Mouse (Mus musculus): ENCODE measurements at regions not wholly inside any gene's neighbourhood (a gene's known extent, or its start where the extent isn't known, plus 50 kb on each side); places are given as distances from the start of the nearest gene placed in this dataset.
A peak's percentile ranks its signal among the peaks of the same experiment; 100 is the strongest.

GRCm38 (mm10) chr2:57847707-57848106, 150.0 kb upstream of the Galnt5 start:
- no peak overlapping the region for H3K27ac ChIP-seq (replicated peaks)
- 35% methylated on average over 4 of the region's 4 CpGs for WGBS
- H3K9me3 ChIP-seq (replicated peaks), result no peaks in the 10 kb centered on the region
- H3K4me2 ChIP-seq, result no peak overlapping the region
- H3K36me3 ChIP-seq, result no peaks in the 10 kb centered on the region
- no peak for ATAC-seq (ENCODE audit: low FRiP score)
- H3K4me1 ChIP-seq, result 0 out of 2 replicates have a peak, but pooled peaks cover 5% of the 10 kb centered on the region
- no peaks in the 10 kb centered on the region for H3K27me3 ChIP-seq (replicated peaks)
- H3K9ac ChIP-seq (replicated peaks), result no peak overlapping the region
- no peak overlapping the region for H3K4me3 ChIP-seq (replicated peaks)

- H3K4me1 ChIP-seq, result 0 out of 2 replicates have a peak, but pooled peaks cover 5% of the 10 kb centered on the region
- no peak overlapping the region for H3K9ac ChIP-seq (replicated peaks)
- no peaks in the 10 kb centered on the region for H3K27me3 ChIP-seq (replicated peaks)
- H3K27ac ChIP-seq (replicated peaks), result no peak overlapping the region
- no peaks in the 10 kb centered on the region for H3K36me3 ChIP-seq
- H3K4me3 ChIP-seq (replicated peaks), result no peak overlapping the region
- WGBS, result 37% methylated on average over 4 of the region's 4 CpGs
- no peaks in the 10 kb centered on the region for H3K9me3 ChIP-seq (replicated peaks)
- no peak overlapping the region for H3K4me2 ChIP-seq
- no peak for ATAC-seq (ENCODE audit: low FRiP score)
These were observed 148.2 kb upstream of the Galnt5 start for GRCm38 (mm10) chr2:57849338-57850057.

- no peak overlapping the region for H3K27ac ChIP-seq (replicated peaks)
- no peak for ATAC-seq (ENCODE audit: low FRiP score)
- WGBS, result 34% methylated on average over 5 of the region's 5 CpGs
These were observed 147.7 kb upstream of the Galnt5 start for GRCm38 (mm10) chr2:57850058-57850400.

GRCm38 (mm10) chr2:57856524-57857107, 141.1 kb upstream of the Galnt5 start:
- no peak overlapping the region for H3K4me3 ChIP-seq (replicated peaks)
- H3K36me3 ChIP-seq, result no peaks in the 10 kb centered on the region
- no peaks in the 10 kb centered on the region for H3K27me3 ChIP-seq (replicated peaks)
- H3K27ac ChIP-seq (replicated peaks), result no peak overlapping the region
- no peak overlapping the region for H3K9ac ChIP-seq (replicated peaks)
- H3K9me3 ChIP-seq (replicated peaks), result no peaks in the 10 kb centered on the region
- WGBS, result 60% methylated on average over 14 of the region's 14 CpGs
- H3K4me2 ChIP-seq, result no peak overlapping the region
- no peaks in the 10 kb centered on the region for H3K4me1 ChIP-seq
- peak; percentile 24; the same call in 1 of the 2 replicates for ATAC-seq (ENCODE audit: low FRiP score)

More at GRCm38 (mm10) chr2:57850058-57850400, 147.7 kb upstream of the Galnt5 start:
- Histone ChIP-seq H3K36me3 (no peaks in the 10 kb centered on the region), H3K4me3 (replicated peaks) (no peak overlapping the region), H3K4me2 (no peak overlapping the region), H3K9ac (replicated peaks) (no peak overlapping the region), H3K4me1 (0 out of 2 replicates have a peak, but pooled peaks cover 5% of the 10 kb centered on the region), H3K27me3 (replicated peaks) (no peaks in the 10 kb centered on the region), H3K9me3 (replicated peaks) (no peaks in the 10 kb centered on the region)

- Histone ChIP-seq H3K27me3 (replicated peaks) (no peaks in the 10 kb centered on the region), H3K9me3 (replicated peaks) (no peaks in the 10 kb centered on the region), H3K27ac (replicated peaks) (no peak overlapping the region), H3K4me2 (no peak overlapping the region), H3K4me3 (replicated peaks) (no peak overlapping the region), H3K9ac (replicated peaks) (no peak overlapping the region), H3K4me1 (no peaks in the 10 kb centered on the region), H3K36me3 (no peaks in the 10 kb centered on the region)
- no peak for ATAC-seq (ENCODE audit: low FRiP score)
- 70% methylated on average over 1 of the region's 1 CpGs for WGBS
These were observed 132.4 kb upstream of the Galnt5 start for GRCm38 (mm10) chr2:57865289-57865688.

- 78% methylated on average over 2 of the region's 2 CpGs for WGBS
- H3K27ac ChIP-seq (replicated peaks), result no peak overlapping the region
- no peak overlapping the region for H3K9ac ChIP-seq (replicated peaks)
- no peaks in the 10 kb centered on the region for H3K27me3 ChIP-seq (replicated peaks)
- H3K36me3 ChIP-seq, result no peaks in the 10 kb centered on the region
- H3K4me2 ChIP-seq, result no peak overlapping the region
- no peak for ATAC-seq (ENCODE audit: low FRiP score)
- no peak overlapping the region for H3K4me3 ChIP-seq (replicated peaks)
- no peaks in the 10 kb centered on the region for H3K4me1 ChIP-seq
- no peaks in the 10 kb centered on the region for H3K9me3 ChIP-seq (replicated peaks)
These were observed 129.6 kb upstream of the Galnt5 start for GRCm38 (mm10) chr2:57868046-57868445.

GRCm38 (mm10) chr2:57900168-57900567, 97.5 kb upstream of the Galnt5 start:
- no peak overlapping the region for H3K4me3 ChIP-seq (replicated peaks)
- no peaks in the 10 kb centered on the region for H3K9me3 ChIP-seq (replicated peaks)
- H3K36me3 ChIP-seq, result no peaks in the 10 kb centered on the region
- no peak for ATAC-seq (ENCODE audit: low FRiP score)
- no peak overlapping the region for H3K27ac ChIP-seq (replicated peaks)
- no peak overlapping the region for H3K4me2 ChIP-seq
- H3K27me3 ChIP-seq (replicated peaks), result no peaks in the 10 kb centered on the region
- no peak overlapping the region for H3K9ac ChIP-seq (replicated peaks)
- no peaks in the 10 kb centered on the region for H3K4me1 ChIP-seq
- 89% methylated on average over 7 of the region's 7 CpGs for WGBS

- Histone ChIP-seq H3K4me3 (replicated peaks) (no peak overlapping the region), H3K27ac (replicated peaks) (no peak overlapping the region), H3K27me3 (replicated peaks) (no peaks in the 10 kb centered on the region), H3K9me3 (replicated peaks) (no peaks in the 10 kb centered on the region), H3K36me3 (no peaks in the 10 kb centered on the region), H3K4me2 (no peak overlapping the region), H3K4me1 (no peaks in the 10 kb centered on the region), H3K9ac (replicated peaks) (no peak overlapping the region)
- WGBS, result 79% methylated on average over 9 of the region's 9 CpGs
- ATAC-seq (ENCODE audit: low FRiP score), result no peak
These were observed 97.0 kb upstream of the Galnt5 start for GRCm38 (mm10) chr2:57900580-57901247.

GRCm38 (mm10) chr2:57905184-57905583, 92.5 kb upstream of the Galnt5 start:
- no peaks in the 10 kb centered on the region for H3K9me3 ChIP-seq (replicated peaks)
- 92% methylated on average over 2 of the region's 2 CpGs for WGBS
- H3K4me1 ChIP-seq, result no peaks in the 10 kb centered on the region
- no peaks in the 10 kb centered on the region for H3K36me3 ChIP-seq
- no peak for ATAC-seq (ENCODE audit: low FRiP score)
- no peak overlapping the region for H3K27ac ChIP-seq (replicated peaks)
- H3K4me2 ChIP-seq, result no peak overlapping the region
- no peak overlapping the region for H3K4me3 ChIP-seq (replicated peaks)
- no peaks in the 10 kb centered on the region for H3K27me3 ChIP-seq (replicated peaks)
- H3K9ac ChIP-seq (replicated peaks), result no peak overlapping the region

- H3K9ac ChIP-seq (replicated peaks), result no peak overlapping the region
- ATAC-seq (ENCODE audit: low FRiP score), result no peak
- H3K36me3 ChIP-seq, result no peaks in the 10 kb centered on the region
- no peaks in the 10 kb centered on the region for H3K4me1 ChIP-seq
- WGBS, result 84% methylated on average over 5 of the region's 5 CpGs
- H3K4me2 ChIP-seq, result no peak overlapping the region
- H3K4me3 ChIP-seq (replicated peaks), result no peak overlapping the region
- H3K27ac ChIP-seq (replicated peaks), result no peak overlapping the region
- no peaks in the 10 kb centered on the region for H3K27me3 ChIP-seq (replicated peaks)
- no peaks in the 10 kb centered on the region for H3K9me3 ChIP-seq (replicated peaks)
These were observed 90.7 kb upstream of the Galnt5 start for GRCm38 (mm10) chr2:57906939-57907338.

GRCm38 (mm10) chr2:57909706-57910105, 88.0 kb upstream of the Galnt5 start:
- no peak overlapping the region for H3K4me3 ChIP-seq (replicated peaks)
- H3K9me3 ChIP-seq (replicated peaks), result no peaks in the 10 kb centered on the region
- H3K36me3 ChIP-seq, result no peaks in the 10 kb centered on the region
- no peak overlapping the region for H3K4me2 ChIP-seq
- no peak overlapping the region for H3K9ac ChIP-seq (replicated peaks)
- H3K27ac ChIP-seq (replicated peaks), result no peak overlapping the region
- H3K27me3 ChIP-seq (replicated peaks), result no peaks in the 10 kb centered on the region
- ATAC-seq (ENCODE audit: low FRiP score), result no peak
- no peaks in the 10 kb centered on the region for H3K4me1 ChIP-seq
- 82% methylated on average over 4 of the region's 4 CpGs for WGBS
